Mouse (Mus musculus): Measurements from ENCODE around the gene Gm15155. TPM values are rescaled to one million over a fixed set of nuclear protein-coding genes. Genes with fewer than 3 reads are reported as not detected.
"Not testable (repeated sequence)": the region's sequence is repeated elsewhere in the genome, so short reads cannot be mapped to it uniquely, and the experiment has no call there.

Gm15155 gene
- polyA plus RNA-seq, 1 experiment = not detected

- no peak for TF ChIP-seq POLR2A (IDR thresholded peaks at IDR 0.05; ENCODE audit: borderline replicate concordance, control insufficient read depth, low read depth, low read length)
- TF ChIP-seq CTCF (IDR thresholded peaks at IDR 0.05; ENCODE audit: control insufficient read depth, insufficient read depth, low read length) = no peak
- H3K4me3 ChIP-seq (replicated peaks; ENCODE audit: control insufficient read depth, low read depth, low read length) = no peak overlapping the region
- H3K4me1 ChIP-seq (ENCODE audit: control insufficient read depth, insufficient read depth, low read length) = no peaks in the 10 kb centered on the region
- 46% methylated on average over 3 of the region's 3 CpGs for WGBS
- no peak overlapping the region for H3K27ac ChIP-seq (ENCODE audit: control insufficient read depth, insufficient read depth, low read depth, low read length, poor library complexity)
Measured at GRCm38 (mm10) chrX:155724157-155724556, 99.6 kb downstream of the Gm15155 start.

DNA sequence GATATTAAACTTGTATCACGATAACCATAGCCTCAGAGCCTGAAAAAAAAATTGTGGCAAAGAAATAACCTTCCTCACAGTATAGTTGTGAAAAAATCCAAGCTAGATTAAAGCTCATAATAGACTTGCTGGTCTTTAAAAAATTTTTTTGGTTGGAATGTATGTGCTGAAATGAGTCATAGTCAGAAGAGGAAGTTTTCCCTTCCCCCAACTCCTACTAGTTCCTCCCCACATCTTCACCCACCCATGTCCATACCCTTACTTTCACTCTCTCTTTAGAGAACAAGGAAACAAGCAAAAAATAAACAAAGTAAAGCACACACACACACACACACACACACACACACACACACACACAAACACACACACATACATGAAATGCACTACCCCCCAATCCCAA lies 103.8 kb downstream of the Gm15155 start:
- Histone ChIP-seq H3K4me3 (replicated peaks; ENCODE audit: control insufficient read depth, low read depth, low read length) (no peak overlapping the region), H3K4me1 (ENCODE audit: control insufficient read depth, insufficient read depth, low read length) (no peaks in the 10 kb centered on the region), H3K27ac (ENCODE audit: control insufficient read depth, insufficient read depth, low read depth, low read length, poor library complexity) (no peak overlapping the region)
- TF ChIP-seq CTCF (IDR thresholded peaks at IDR 0.05; ENCODE audit: control insufficient read depth, insufficient read depth, low read length) (no peak), POLR2A (IDR thresholded peaks at IDR 0.05; ENCODE audit: borderline replicate concordance, control insufficient read depth, low read depth, low read length) (no peak)
- 57% methylated on average over 1 of the region's 1 CpGs for WGBS

DNA sequence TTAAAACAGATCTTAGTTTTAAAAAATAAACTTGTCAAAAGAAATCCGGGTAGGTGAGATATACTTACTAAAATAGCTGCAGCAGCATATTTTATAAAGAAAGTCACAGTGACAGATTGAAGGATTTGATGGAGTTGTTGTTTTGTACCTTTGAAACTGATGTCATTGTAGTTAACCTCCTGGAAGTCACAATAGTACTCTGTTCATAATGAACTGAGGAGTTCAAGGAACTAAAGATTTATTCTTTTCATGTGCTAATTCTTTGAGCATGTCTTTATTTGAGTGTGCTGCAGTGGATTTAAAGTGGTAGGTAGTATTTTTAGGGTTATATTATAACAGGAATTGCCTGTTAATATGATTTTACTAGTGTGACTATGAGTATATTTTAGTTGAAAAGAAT lies 263.6 kb downstream of the Gm15155 start:
- no peak overlapping the region for H3K4me3 ChIP-seq (replicated peaks; ENCODE audit: control insufficient read depth, low read depth, low read length)
- no peak for TF ChIP-seq POLR2A (IDR thresholded peaks at IDR 0.05; ENCODE audit: borderline replicate concordance, control insufficient read depth, low read depth, low read length)
- no peak for TF ChIP-seq CTCF (IDR thresholded peaks at IDR 0.05; ENCODE audit: control insufficient read depth, insufficient read depth, low read length)
- H3K27ac ChIP-seq (ENCODE audit: control insufficient read depth, insufficient read depth, low read depth, low read length, poor library complexity) = no peak overlapping the region
- H3K4me1 ChIP-seq (ENCODE audit: control insufficient read depth, insufficient read depth, low read length) = no peaks in the 10 kb centered on the region
- 63% methylated on average over 1 of the region's 1 CpGs for WGBS

DNA sequence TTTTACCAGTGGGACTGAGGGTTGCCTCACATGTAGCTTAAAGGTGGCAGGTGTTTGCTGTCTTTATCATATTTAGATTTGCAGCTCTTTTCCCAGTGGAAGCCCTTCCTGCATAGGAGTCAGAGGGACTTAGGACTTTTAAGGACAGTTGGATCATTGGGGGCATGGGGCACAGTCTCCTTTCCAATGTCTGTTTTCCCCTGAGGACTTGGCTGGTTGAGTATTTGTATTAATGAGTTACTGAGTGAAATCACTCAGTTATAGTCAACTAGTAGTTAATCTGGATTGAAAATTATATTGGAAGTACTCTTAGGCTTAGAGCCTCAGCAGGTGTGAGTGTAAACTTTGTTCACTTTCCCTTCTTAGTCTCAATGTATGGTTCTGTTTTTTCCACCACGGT lies 275.5 kb downstream of the Gm15155 start:
- no peak overlapping the region for H3K27ac ChIP-seq (ENCODE audit: control insufficient read depth, insufficient read depth, low read depth, low read length, poor library complexity)
- TF ChIP-seq CTCF (IDR thresholded peaks at IDR 0.05; ENCODE audit: control insufficient read depth, insufficient read depth, low read length) (no peak), POLR2A (IDR thresholded peaks at IDR 0.05; ENCODE audit: borderline replicate concordance, control insufficient read depth, low read depth, low read length) (no peak)
- no peaks in the 10 kb centered on the region for H3K4me1 ChIP-seq (ENCODE audit: control insufficient read depth, insufficient read depth, low read length)
- WGBS = 75% methylated on average over 1 of the region's 1 CpGs
- H3K4me3 ChIP-seq (replicated peaks; ENCODE audit: control insufficient read depth, low read depth, low read length) = no peak overlapping the region

- TF ChIP-seq CTCF (IDR thresholded peaks at IDR 0.05; ENCODE audit: control insufficient read depth, insufficient read depth, low read length) (no peak), POLR2A (IDR thresholded peaks at IDR 0.05; ENCODE audit: borderline replicate concordance, control insufficient read depth, low read depth, low read length) (no peak)
- Histone ChIP-seq H3K4me1 (ENCODE audit: control insufficient read depth, insufficient read depth, low read length) (no peaks in the 10 kb centered on the region), H3K27ac (ENCODE audit: control insufficient read depth, insufficient read depth, low read depth, low read length, poor library complexity) (no peak overlapping the region), H3K4me3 (replicated peaks; ENCODE audit: control insufficient read depth, low read depth, low read length) (no peak overlapping the region)
Measured at GRCm38 (mm10) chrX:155901742-155902141, 277.2 kb downstream of the Gm15155 start.

DNA sequence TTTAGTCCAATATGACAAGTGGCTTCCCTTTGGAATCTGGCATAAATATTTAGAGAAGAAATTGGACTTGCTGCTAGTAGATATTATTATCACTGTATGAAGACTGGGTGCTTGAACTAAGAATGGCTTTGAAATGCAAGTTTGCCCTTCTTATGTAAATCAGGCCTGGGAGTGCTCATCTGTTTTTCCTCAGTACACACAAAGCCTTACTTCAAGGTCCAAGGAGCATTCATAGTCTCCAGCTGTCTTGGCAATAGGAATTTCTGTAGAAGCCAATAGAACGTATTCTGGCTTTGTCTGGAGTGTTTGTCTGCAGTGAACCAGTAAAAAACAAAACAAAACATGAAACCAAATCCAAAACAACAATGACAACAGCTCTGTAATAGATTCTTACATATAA lies 278.6 kb downstream of the Gm15155 start:
- no peaks in the 10 kb centered on the region for H3K4me1 ChIP-seq (ENCODE audit: control insufficient read depth, insufficient read depth, low read length)
- H3K4me3 ChIP-seq (replicated peaks; ENCODE audit: control insufficient read depth, low read depth, low read length) = no peak overlapping the region
- no peak overlapping the region for H3K27ac ChIP-seq (ENCODE audit: control insufficient read depth, insufficient read depth, low read depth, low read length, poor library complexity)
- 53% methylated on average over 1 of the region's 1 CpGs for WGBS
- TF ChIP-seq POLR2A (IDR thresholded peaks at IDR 0.05; ENCODE audit: borderline replicate concordance, control insufficient read depth, low read depth, low read length) = no peak
- no peak for TF ChIP-seq CTCF (IDR thresholded peaks at IDR 0.05; ENCODE audit: control insufficient read depth, insufficient read depth, low read length)

GRCm38 (mm10) chrX:156009756-156010155 lies 385.2 kb downstream of the Gm15155 start:
- 75% methylated on average over 1 of the region's 1 CpGs for WGBS
- Histone ChIP-seq H3K4me3 (replicated peaks; ENCODE audit: control insufficient read depth, low read depth, low read length) (no peak overlapping the region), H3K4me1 (ENCODE audit: control insufficient read depth, insufficient read depth, low read length) (no peaks in the 10 kb centered on the region), H3K27ac (ENCODE audit: control insufficient read depth, insufficient read depth, low read depth, low read length, poor library complexity) (no peak overlapping the region)
- TF ChIP-seq POLR2A (IDR thresholded peaks at IDR 0.05; ENCODE audit: borderline replicate concordance, control insufficient read depth, low read depth, low read length) = no peak
- TF ChIP-seq CTCF (IDR thresholded peaks at IDR 0.05; ENCODE audit: control insufficient read depth, insufficient read depth, low read length) = no peak

GRCm38 (mm10) chrX:156155776-156156175 lies 531.2 kb downstream of the Gm15155 start:
- H3K4me1 ChIP-seq (ENCODE audit: control insufficient read depth, insufficient read depth, low read length) = no peaks in the 10 kb centered on the region
- TF ChIP-seq CTCF (IDR thresholded peaks at IDR 0.05; ENCODE audit: control insufficient read depth, insufficient read depth, low read length) = no peak
- no peak for TF ChIP-seq POLR2A (IDR thresholded peaks at IDR 0.05; ENCODE audit: borderline replicate concordance, control insufficient read depth, low read depth, low read length)
- WGBS = 27% methylated on average over 2 of the region's 2 CpGs
- no peak overlapping the region for H3K27ac ChIP-seq (ENCODE audit: control insufficient read depth, insufficient read depth, low read depth, low read length, poor library complexity)
- no peak overlapping the region for H3K4me3 ChIP-seq (replicated peaks; ENCODE audit: control insufficient read depth, low read depth, low read length)

DNA sequence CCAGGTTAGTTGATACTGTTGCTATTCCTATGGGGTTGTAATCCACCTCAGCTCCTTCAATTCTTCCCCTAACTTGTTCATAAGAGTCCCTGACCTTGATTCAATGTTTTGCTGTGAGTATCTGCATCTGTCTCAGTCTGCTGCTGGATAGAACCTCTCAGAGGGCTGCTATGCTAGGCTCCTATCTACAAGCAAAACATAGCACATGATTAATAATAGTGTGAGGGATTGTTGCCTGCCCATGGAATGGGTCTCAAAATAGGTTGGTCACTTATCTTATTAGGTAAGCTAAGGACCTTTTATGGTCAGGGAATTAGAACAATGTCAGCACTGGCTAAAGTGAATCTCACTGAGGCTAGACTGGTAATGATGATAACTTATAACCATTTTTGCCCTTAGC lies 547.0 kb downstream of the Gm15155 start:
- TF ChIP-seq POLR2A (IDR thresholded peaks at IDR 0.05; ENCODE audit: borderline replicate concordance, control insufficient read depth, low read depth, low read length) (no peak), CTCF (IDR thresholded peaks at IDR 0.05; ENCODE audit: control insufficient read depth, insufficient read depth, low read length) (no peak)
- H3K27ac ChIP-seq (ENCODE audit: control insufficient read depth, insufficient read depth, low read depth, low read length, poor library complexity) = no peak overlapping the region

GRCm38 (mm10) chrX:156303806-156304205 lies 679.3 kb downstream of the Gm15155 start:
- not testable (repeated sequence) for H3K4me3 ChIP-seq (replicated peaks; ENCODE audit: control insufficient read depth, low read depth, low read length); H3K4me1 ChIP-seq (ENCODE audit: control insufficient read depth, insufficient read depth, low read length)

More for the DNA sequence above, 547.0 kb downstream of the Gm15155 start:
- Histone ChIP-seq H3K4me3 (replicated peaks; ENCODE audit: control insufficient read depth, low read depth, low read length) (no peak overlapping the region), H3K4me1 (ENCODE audit: control insufficient read depth, insufficient read depth, low read length) (no peaks in the 10 kb centered on the region)

More at GRCm38 (mm10) chrX:156303806-156304205, 679.3 kb downstream of the Gm15155 start:
- H3K27ac ChIP-seq (ENCODE audit: control insufficient read depth, insufficient read depth, low read depth, low read length, poor library complexity) = not testable (repeated sequence)
